Mouse (Mus musculus) Patski (cell line): ENCODE data around the gene Dohh. TPM values are rescaled to one million over a fixed set of nuclear protein-coding genes. Genes with fewer than 3 reads are reported as not detected.

ENCODE experiments used
- ATAC-seq: fragments of 100-300 bp; one replicate; pipeline ENCODE4 v1.8.0; 2021
- CTCF ChIA-PET: fragments of 350-600 bp; sonication (Branson Sonifier 250); formaldehyde crosslinking; loops from one replicate; lab custom pipeline; 2022; ENCODE audit warnings: inconsistent platforms; lab: Charles Lee
- POLR2A ChIA-PET: fragments of 350-600 bp; sonication (Branson Sonifier 250); formaldehyde crosslinking; loops from one replicate; lab custom pipeline; 2022; ENCODE audit warnings: antibody characterized with exemption, inconsistent platforms; lab: Charles Lee
- DNase-seq: peaks from one replicate; pipeline ENCODE4 v3.0.0-alpha.2; 2011; ENCODE audit warnings: low read depth, low spot score
- H3K27me3 ChIP-seq: fragments of 371-371 bp; one replicate; pipeline ENCODE4 v1.5.1; 2021
- CTCF ChIP-seq: fragments of 100-300 bp; IDR thresholded peaks from one replicate; pipeline ENCODE4 v1.5.1; 2021
- in situ Hi-C: fragments of 300-500 bp; cut with MboI; formaldehyde crosslinking; loops from 3 replicates; pipeline ENCODE4 v1.11.1; 2018; ENCODE audit warnings: low pct_unique_long_range_greater_than_20kb, mixed read lengths
- polyA plus RNA-seq: library from polyadenylated mRNA; unstranded; gene quantifications from one replicate; pipeline ENCODE4 v1.2.3, GENCODE M21; 2021

Gene Dohh
- polyA plus RNA-seq, 1 experiment from 2014 or later, result 83.4 TPM

- DNase-seq (no peak), ATAC-seq (no peak)
- in situ Hi-C loops, result no loop called here
- ChIA-PET POLR2A (interaction anchor here (0.6 kb wide), 1 partner anchor 31 kb away, joined by 4 read pairs; no protein-coding TSS in a partner anchor), CTCF (no interaction called here)
- no peak for TF ChIP-seq CTCF
- H3K27me3 ChIP-seq, result no peaks in the 10 kb centered on the region
Observed at GRCm38 (mm10) chr10:81382039-81382438, 2.2 kb upstream of the Dohh start.

- no peak for TF ChIP-seq CTCF
- POLR2A ChIA-PET, result interaction anchor here (1.3 to 1.7 kb wide), 2 partner anchors 9 to 23 kb away, joined by 3 to 4 read pairs; no protein-coding TSS in a partner anchor
- ATAC-seq, result no peak
Observed at GRCm38 (mm10) chr10:81384605-81384982, 366 bp downstream of the Dohh start.

GRCm38 (mm10) chr10:81385603-81386306 is 1.5 kb downstream of the Dohh start:
- ChIA-PET POLR2A (interaction anchor here (1.3 to 1.7 kb wide), 2 partner anchors 8 to 22 kb away, joined by 3 to 4 read pairs; no protein-coding TSS in a partner anchor), CTCF (interaction anchor here (0.9 to 2.2 kb wide), 2 partner anchors 19 to 65 kb away, joined by 3 to 12 read pairs; no protein-coding TSS in a partner anchor)
- DNase-seq (no peak), ATAC-seq (no peak)
- TF ChIP-seq CTCF, result no peak
- in situ Hi-C loops, result no loop called here
- no peaks in the 10 kb centered on the region for H3K27me3 ChIP-seq

More at GRCm38 (mm10) chr10:81384605-81384982, 366 bp downstream of the Dohh start:
- in situ Hi-C loops, result no loop called here
- no peaks in the 10 kb centered on the region for H3K27me3 ChIP-seq
- DNase-seq, result no peak
- CTCF ChIA-PET, result interaction anchor here (0.6 to 2.2 kb wide), 3 partner anchors 20 to 66 kb away, joined by 3 to 12 read pairs (median 3); no protein-coding TSS in a partner anchor

- no peak for DNase-seq
- H3K27me3 ChIP-seq, result no peaks in the 10 kb centered on the region
- ATAC-seq, result no peak
- ChIA-PET CTCF (interaction anchor here (0.7 to 1.4 kb wide), 2 partner anchors 14 to 62 kb away, joined by 3 read pairs; no protein-coding TSS in a partner anchor), POLR2A (no interaction called here)
- in situ Hi-C loops, result no loop called here
- no peak for TF ChIP-seq CTCF
Observed at GRCm38 (mm10) chr10:81387716-81388115, 3.5 kb downstream of the Dohh start.

- ChIA-PET POLR2A (no interaction called here), CTCF (interaction anchor here (1.4 to 1.9 kb wide), 3 partner anchors 13 to 62 kb away, joined by 3 to 18 read pairs (median 5); no protein-coding TSS in a partner anchor)
- in situ Hi-C loops, result no loop called here
- no peak for TF ChIP-seq CTCF
- no peaks in the 10 kb centered on the region for H3K27me3 ChIP-seq
- ATAC-seq (no peak), DNase-seq (no peak)
Observed at GRCm38 (mm10) chr10:81388505-81389055, 4.4 kb downstream of the Dohh start, which contains the start of gene Gm48552. TSS of gene Gm48552 (plus strand) at chr10:81389005.

- TF ChIP-seq CTCF, result no peak
- H3K27me3 ChIP-seq, result no peaks in the 10 kb centered on the region
- no peak for ATAC-seq
- DNase-seq, result no peak
- in situ Hi-C loops, result no loop called here
- ChIA-PET CTCF (interaction anchor here (0.6 to 1.9 kb wide), 6 partner anchors 13 to 92 kb away, joined by 3 to 18 read pairs (median 4); no protein-coding TSS in a partner anchor), POLR2A (interaction anchor here (1.0 kb wide), 1 partner anchor 62 kb away, joined by 3 read pairs; no protein-coding TSS in a partner anchor)
Observed at GRCm38 (mm10) chr10:81389373-81389772, 5.1 kb downstream of the Dohh start.

- POLR2A ChIA-PET, result interaction anchor here (1.0 kb wide), 1 partner anchor 61 kb away, joined by 3 read pairs; no protein-coding TSS in a partner anchor
- in situ Hi-C loops, result loop anchor here (5.0 kb wide), 1 partner anchor 52 kb away; no protein-coding TSS in a partner anchor
- ATAC-seq, result peak; percentile 56
Observed at GRCm38 (mm10) chr10:81389801-81390677, 5.8 kb downstream of the Dohh start.

GRCm38 (mm10) chr10:81390678-81390965 is 6.4 kb downstream of the Dohh start:
- POLR2A ChIA-PET, result no interaction called here
- CTCF ChIA-PET, result interaction anchor here (0.9 to 1.9 kb wide), 5 partner anchors 11 to 98 kb away, joined by 3 to 18 read pairs (median 4); partner anchors contain the start of gene Pip5k1c
- H3K27me3 ChIP-seq, result no peaks in the 10 kb centered on the region
- in situ Hi-C loops, result loop anchor here (5.0 kb wide), 1 partner anchor 52 kb away; no protein-coding TSS in a partner anchor
- ATAC-seq (no peak), DNase-seq (no peak)
- no peak for TF ChIP-seq CTCF

More at GRCm38 (mm10) chr10:81389801-81390677, 5.8 kb downstream of the Dohh start:
- CTCF ChIA-PET, result interaction anchor here (0.6 to 1.9 kb wide), 12 partner anchors 9 to 244 kb away, joined by 3 to 18 read pairs (median 4); partner anchors contain the start of genes Fzr1 and Pip5k1c
- H3K27me3 ChIP-seq, result no peaks in the 10 kb centered on the region
- no peak for TF ChIP-seq CTCF
- no peak for DNase-seq

- CTCF ChIA-PET, result interaction anchor here (4.5 kb wide), 1 partner anchor 59 kb away, joined by 24 read pairs; no protein-coding TSS in a partner anchor
- DNase-seq (no peak), ATAC-seq (no peak)
- POLR2A ChIA-PET, result interaction anchor here (0.8 to 0.9 kb wide), 2 partner anchors 11 to 35 kb away, joined by 3 read pairs; partner anchors contain the start of gene Mfsd12
- H3K27me3 ChIP-seq, result no peaks in the 10 kb centered on the region
- in situ Hi-C loops, result loop anchor here (5.0 kb wide), 1 partner anchor 50 kb away; no protein-coding TSS in a partner anchor
- TF ChIP-seq CTCF, result no peak
Observed at GRCm38 (mm10) chr10:81392270-81392669, 8.0 kb downstream of the Dohh start.
